Mouse (Mus musculus) heart, embryonic 14.5 days (tissue): ENCODE measurements at regions not wholly inside any gene's neighbourhood (a gene's known extent, or its start where the extent isn't known, plus 50 kb on each side); places are given as distances from the start of the nearest gene placed in this dataset.

Experiments
- ATAC-seq: fragments of 200-750 bp; cut with Nextera tagmentation; 2 replicates; pipeline ENCODE4 v1.8.0; 2017; ENCODE audit warnings: low read depth, moderate TSS enrichment; ENCODE audit not compliant: insufficient number of reproducible peaks, insufficient read depth, low FRiP score
- H3K27ac ChIP-seq, 2 experiments: fragments of 200-500 bp in 1 of 2; fragments of 300-500 bp in 1 of 2; sonication (generic) in 1 of 2; replicated peaks in 1 of 2; 2 replicates each; pipeline ENCODE4 v1.5.1; 2012 to 2014; ENCODE audit warnings: low read depth in 2 of 2, low read length in 2 of 2, control low read depth in 1 of 2, mild to moderate bottlenecking in 1 of 2, mixed read lengths in 1 of 2; ENCODE audit not compliant: control insufficient read depth in 1 of 2, insufficient read depth in 1 of 2
- H3K27me3 ChIP-seq: fragments of 300-500 bp; sonication (generic); 2 replicates; pipeline ENCODE4 v1.6.1; 2014; ENCODE audit warnings: mild to moderate bottlenecking, low read length, control low read depth; ENCODE audit not compliant: control insufficient read depth, insufficient read depth
- H3K36me3 ChIP-seq: fragments of 300-500 bp; sonication (generic); 2 replicates; pipeline ENCODE4 v1.6.1; 2014; ENCODE audit warnings: mild to moderate bottlenecking, control low read depth, low read length, mixed read lengths; ENCODE audit not compliant: control insufficient read depth, insufficient read depth
- H3K4me1 ChIP-seq, 2 experiments: fragments of 200-500 bp in 1 of 2; fragments of 300-500 bp in 1 of 2; sonication (generic) in 1 of 2; 2 replicates each; pipeline ENCODE4 v1.6.1; 2012 to 2014; ENCODE audit warnings: low read length in 2 of 2, control low read depth in 1 of 2, mixed read lengths in 1 of 2; ENCODE audit not compliant: control insufficient read depth in 2 of 2, insufficient read depth in 2 of 2
- H3K4me2 ChIP-seq: fragments of 300-500 bp; sonication (generic); 2 replicates; pipeline ENCODE4 v1.6.1; 2014; ENCODE audit warnings: mild to moderate bottlenecking, low read length
- H3K4me3 ChIP-seq, 2 experiments: fragments of 200-500 bp in 1 of 2; fragments of 300-500 bp in 1 of 2; sonication (generic) in 1 of 2; 2 replicates each; pipeline ENCODE4 v1.5.1; 2012 to 2014; ENCODE audit warnings: low read length in 2 of 2, mild to moderate bottlenecking in 2 of 2, control low read depth in 1 of 2, low read depth in 1 of 2, moderate library complexity in 1 of 2; ENCODE audit not compliant: control insufficient read depth in 1 of 2, insufficient read depth in 1 of 2
- H3K9ac ChIP-seq: fragments of 300-500 bp; sonication (generic); 2 replicates; pipeline ENCODE4 v1.6.1; 2014; ENCODE audit warnings: mild to moderate bottlenecking, low read length
- H3K9me3 ChIP-seq: fragments of 300-500 bp; sonication (generic); 2 replicates; pipeline ENCODE4 v1.6.1; 2016; ENCODE audit warnings: low read length, control low read depth; ENCODE audit not compliant: control insufficient read depth
- WGBS: fragments of 180-500 bp; shearing (Covaris S2); extraction: QIAGEN DNeasy Blood & Tissue Kit; methylation state at CpG from one replicate; pipeline ENCODE4 v1.1.7; 2014; 5-methylcytosine and 5-hydroxymethylcytosine counted together

DNA sequence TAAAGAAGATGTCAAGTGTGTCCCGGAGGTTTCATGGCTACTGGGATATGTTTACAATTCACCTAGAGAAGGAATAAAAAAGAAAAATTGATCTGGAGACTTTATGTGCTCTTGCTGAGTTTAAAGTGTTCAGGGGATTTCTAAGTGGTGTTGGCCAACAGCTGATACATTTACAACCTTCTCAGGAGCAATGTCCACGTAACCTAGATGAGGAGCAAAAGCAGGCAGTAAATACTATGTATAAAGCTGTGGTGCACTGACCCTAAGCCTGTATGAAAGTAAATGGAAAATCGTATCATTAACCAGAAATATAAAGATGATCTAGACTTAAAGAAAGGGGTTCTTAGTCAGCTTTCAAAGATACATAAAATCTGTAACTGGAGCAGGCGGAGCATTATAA is 124.3 kb upstream of the Cblb start:
- 88% methylated on average over 4 of the region's 4 CpGs for WGBS
- H3K9me3 ChIP-seq, result no peaks in the 10 kb centered on the region
- H3K9ac ChIP-seq, result no peak overlapping the region
- no peak overlapping the region for H3K27ac ChIP-seq
- H3K36me3 ChIP-seq, result no peaks in the 10 kb centered on the region
- no peaks in the 10 kb centered on the region for H3K27me3 ChIP-seq
- H3K4me1 ChIP-seq, result no peaks in the 10 kb centered on the region
- no peak overlapping the region for H3K4me3 ChIP-seq
- ATAC-seq, result no peak
- H3K4me2 ChIP-seq, result no peak overlapping the region

GRCm38 (mm10) chr16:51910046-51910445 is 121.0 kb upstream of the Cblb start:
- Histone ChIP-seq H3K4me3 (no peak overlapping the region), H3K4me2 (no peak overlapping the region), H3K27ac (no peak overlapping the region), H3K9me3 (no peaks in the 10 kb centered on the region), H3K27me3 (no peaks in the 10 kb centered on the region), H3K4me1 (no peaks in the 10 kb centered on the region), H3K9ac (no peak overlapping the region), H3K36me3 (no peaks in the 10 kb centered on the region)
- no peak for ATAC-seq
- 86% methylated on average over 3 of the region's 3 CpGs for WGBS

DNA sequence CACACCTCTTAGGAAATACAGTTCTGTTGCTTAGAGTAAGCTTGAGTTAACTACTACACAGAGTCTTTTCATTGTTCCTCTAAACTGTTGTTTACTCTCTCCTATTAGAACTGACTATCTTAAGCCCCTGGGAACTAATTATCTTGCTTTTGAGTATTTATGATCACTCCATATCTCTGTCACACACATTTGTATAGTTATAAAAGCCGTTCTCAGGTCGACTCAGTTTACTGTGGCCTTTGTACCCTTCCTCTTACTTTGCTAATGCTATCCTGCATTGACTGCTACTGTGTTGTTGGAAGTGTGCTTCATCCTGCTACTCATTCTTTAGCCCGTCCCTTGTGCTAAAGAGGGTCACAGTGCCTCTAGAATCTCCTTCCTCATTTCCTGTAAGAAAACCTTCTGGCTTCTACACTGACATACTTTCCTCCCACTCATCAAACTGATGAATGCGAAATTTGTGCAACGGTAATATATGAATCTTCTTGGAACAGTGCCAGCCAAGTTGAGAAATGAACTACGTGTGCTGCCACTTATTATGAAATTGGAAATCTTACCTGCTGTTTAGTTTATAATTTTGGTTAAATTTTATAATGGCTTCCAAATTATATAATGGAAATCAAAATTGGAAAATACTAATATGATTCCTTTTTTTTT is 119.8 kb upstream of the Cblb start:
- no peak for ATAC-seq
- Histone ChIP-seq H3K9me3 (no peaks in the 10 kb centered on the region), H3K4me1 (no peaks in the 10 kb centered on the region; a peak in 1 of 4 replicates), H3K27ac (no peak overlapping the region), H3K4me2 (no peak overlapping the region), H3K36me3 (no peaks in the 10 kb centered on the region), H3K9ac (no peak overlapping the region), H3K4me3 (no peak overlapping the region), H3K27me3 (no peaks in the 10 kb centered on the region)
- WGBS, result 73% methylated on average over 6 of the region's 6 CpGs

GRCm38 (mm10) chr16:51915034-51915928 is 115.7 kb upstream of the Cblb start:
- H3K4me2 ChIP-seq, result no peak overlapping the region
- WGBS, result 66% methylated on average over 17 of the region's 17 CpGs

GRCm38 (mm10) chr16:51915929-51916308 is 115.1 kb upstream of the Cblb start:
- Histone ChIP-seq H3K9ac (no peak overlapping the region), H3K36me3 (no peaks in the 10 kb centered on the region), H3K27me3 (no peaks in the 10 kb centered on the region), H3K4me2 (no peak overlapping the region), H3K4me3 (no peak overlapping the region), H3K9me3 (no peaks in the 10 kb centered on the region), H3K4me1 (peaks cover 0 to 3% of the 10 kb centered on the region in 2 experiments; a peak in 2 of 4 replicates), H3K27ac (no peak overlapping the region)
- 75% methylated on average over 13 of the region's 13 CpGs for WGBS
- no peak for ATAC-seq

More at GRCm38 (mm10) chr16:51915034-51915928, 115.7 kb upstream of the Cblb start:
- ATAC-seq, result no peak
- H3K27me3 ChIP-seq, result no peaks in the 10 kb centered on the region
- H3K27ac ChIP-seq, result no peak overlapping the region
- no peaks in the 10 kb centered on the region for H3K36me3 ChIP-seq
- no peak overlapping the region for H3K4me3 ChIP-seq
- no peak overlapping the region for H3K9ac ChIP-seq
- H3K4me1 ChIP-seq, result peaks cover 0 to 3% of the 10 kb centered on the region in 2 experiments; a peak in 2 of 4 replicates
- no peaks in the 10 kb centered on the region for H3K9me3 ChIP-seq

DNA sequence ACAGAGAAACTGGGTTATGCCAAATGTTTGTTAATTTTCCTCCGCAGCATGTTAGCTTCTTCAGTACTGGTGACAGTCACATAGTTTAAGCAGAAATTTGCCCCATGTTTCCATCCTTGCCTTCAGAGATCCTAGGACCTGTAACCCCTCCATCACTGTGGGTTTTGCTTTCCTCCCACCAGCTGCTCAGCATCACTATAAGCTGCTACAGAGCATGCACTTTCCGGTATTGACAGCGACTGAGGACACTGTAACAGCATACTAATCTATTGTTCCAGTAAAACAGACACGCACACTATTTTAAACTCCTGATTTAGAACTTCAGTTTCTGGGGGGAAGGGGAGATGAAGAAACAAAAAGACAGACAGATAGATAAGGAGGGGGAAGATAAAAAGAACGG is 114.7 kb upstream of the Cblb start:
- 28% methylated on average over 5 of the region's 5 CpGs for WGBS

GRCm38 (mm10) chr16:51916820-51917219 is 114.2 kb upstream of the Cblb start:
- H3K4me1 ChIP-seq, result peaks cover 0 to 3% of the 10 kb centered on the region in 2 experiments; a peak in 2 of 4 replicates
- H3K36me3 ChIP-seq, result no peaks in the 10 kb centered on the region
- peak overlapping the region; percentile 25 for H3K4me2 ChIP-seq
- no peaks in the 10 kb centered on the region for H3K9me3 ChIP-seq
- H3K27ac ChIP-seq, result no peak overlapping the region
- no peak overlapping the region for H3K9ac ChIP-seq
- no peak overlapping the region for H3K4me3 ChIP-seq
- WGBS, result 29% methylated on average over 3 of the region's 3 CpGs
- no peak for ATAC-seq
- no peaks in the 10 kb centered on the region for H3K27me3 ChIP-seq

More for the DNA sequence above, 114.7 kb upstream of the Cblb start:
- H3K9ac ChIP-seq, result no peak overlapping the region
- H3K4me1 ChIP-seq, result peaks cover 0 to 3% of the 10 kb centered on the region in 2 experiments; a peak in 2 of 4 replicates
- no peaks in the 10 kb centered on the region for H3K36me3 ChIP-seq
- H3K4me3 ChIP-seq, result no peak overlapping the region
- H3K9me3 ChIP-seq, result no peaks in the 10 kb centered on the region
- ATAC-seq, result no peak
- peak overlapping the region; percentile 25 for H3K4me2 ChIP-seq
- no peak overlapping the region for H3K27ac ChIP-seq
- no peaks in the 10 kb centered on the region for H3K27me3 ChIP-seq
